In genomic region chr8:60594761-60595160, GRCm38 (mm10) we compare ENCODE assay signal across 9 mouse cellular contexts. TPM values are rescaled to one million over a fixed set of nuclear protein-coding genes. Genes with fewer than 3 reads are reported as not detected.
DNase-seq lines count a peak whose midpoint lies in the region; ATAC-seq and TF ChIP-seq lines count a peak whose summit lies in the region.
"Had no signal": no experiment of that assay in that cellular context is flagged by ENCODE, and none has a peak within 500 bp of the region (broad histone marks: within the 10 kb centered on the region; RNA-seq: fewer than 3 reads in every experiment).

No protein-coding gene starts in this region.

- no peaks in the 10 kb centered on the region for H3K27me3 ChIP-seq in forebrain, embryonic 12.5 days
- H3K27me3 ChIP-seq in forebrain, embryonic 11.5 days (ENCODE audit: control insufficient read depth, insufficient read depth, low read length) = no peaks in the 10 kb centered on the region
- H3K27me3 ChIP-seq in lung, embryonic 14.5 days (ENCODE audit: insufficient read depth, low read length) = no peaks in the 10 kb centered on the region
- H3K27me3 ChIP-seq: liver, embryonic 15.5 days had no signal

- no peak overlapping the region for H3K4me3 ChIP-seq in forebrain, embryonic 12.5 days (replicated peaks)
- H3K4me3 ChIP-seq in forebrain, embryonic 11.5 days (ENCODE audit: low read depth, low read length) = no peak overlapping the region
- H3K4me3 ChIP-seq in lung, embryonic 14.5 days (ENCODE audit: low read depth, low read length) = no peak overlapping the region
- H3K4me3 ChIP-seq: liver, embryonic 15.5 days had no signal

- ATAC-seq in forebrain, embryonic 12.5 days (ENCODE audit: low FRiP score) = 0 out of 2 replicates have a peak, but pooled peaks have one; percentile 46
- no peak for ATAC-seq in forebrain, embryonic 11.5 days (replicated peaks; ENCODE audit: low FRiP score)
- no peak for ATAC-seq in lung, embryonic 14.5 days (ENCODE audit: insufficient read depth)

- no peaks in the 10 kb centered on the region for H3K9me3 ChIP-seq in forebrain, embryonic 12.5 days
- no peaks in the 10 kb centered on the region for H3K9me3 ChIP-seq in forebrain, embryonic 11.5 days (ENCODE audit: control insufficient read depth, low read length)
- no peaks in the 10 kb centered on the region for H3K9me3 ChIP-seq in lung, embryonic 14.5 days (ENCODE audit: low read depth, low read length)
- H3K9me3 ChIP-seq: liver, embryonic 15.5 days had no signal

- H3K36me3 ChIP-seq in forebrain, embryonic 12.5 days (replicated peaks) = no peaks in the 10 kb centered on the region
- no peaks in the 10 kb centered on the region for H3K36me3 ChIP-seq in forebrain, embryonic 11.5 days (ENCODE audit: control insufficient read depth, insufficient read depth, low read length)
- no peaks in the 10 kb centered on the region for H3K36me3 ChIP-seq in lung, embryonic 14.5 days (ENCODE audit: insufficient read depth)
- H3K36me3 ChIP-seq: liver, embryonic 15.5 days had no signal

- no peaks in the 10 kb centered on the region for H3K4me1 ChIP-seq in forebrain, embryonic 12.5 days
- no peaks in the 10 kb centered on the region for H3K4me1 ChIP-seq in forebrain, embryonic 11.5 days (replicated peaks; ENCODE audit: control insufficient read depth, insufficient read depth, low read length)
- no peaks in the 10 kb centered on the region for H3K4me1 ChIP-seq in lung, embryonic 14.5 days (ENCODE audit: insufficient read depth)
- H3K4me1 ChIP-seq: liver, embryonic 15.5 days had no signal

- H3K4me2 ChIP-seq in forebrain, embryonic 12.5 days = no peak overlapping the region
- H3K4me2 ChIP-seq in forebrain, embryonic 11.5 days (ENCODE audit: low read depth, low read length, severe bottlenecking) = no peak overlapping the region
- no peak overlapping the region for H3K4me2 ChIP-seq in lung, embryonic 14.5 days
- H3K4me2 ChIP-seq: liver, embryonic 15.5 days had no signal

- TF ChIP-seq CTCF in lung, embryonic 14.5 days (IDR thresholded peaks at IDR 0.05; ENCODE audit: low read depth) = peak; percentile 41; the same call in 1 of the 2 replicates

- DNase-seq in forebrain, embryonic 11.5 days (ENCODE audit: low spot score) = no peak
- DNase-seq in lung, embryonic 14.5 days = peak; percentile 21
- DNase-seq in lung, adult 18-20 months = no peak
- peak; percentile 8 for DNase-seq in cerebellum, adult 9-11 months
- peak; percentile 38 to 52 for DNase-seq in kidney, postnatal 4 days
- no peak for DNase-seq in thymus, postnatal 10 days (ENCODE audit: low spot score in 2 of 2)
- no peak for DNase-seq in spleen, postnatal 36 days (ENCODE audit: low spot score in 2 of 2)

- H3K27ac ChIP-seq in forebrain, embryonic 12.5 days = no peak overlapping the region
- H3K27ac ChIP-seq in forebrain, embryonic 11.5 days (ENCODE audit: low read depth, low read length) = no peak overlapping the region
- no peak overlapping the region for H3K27ac ChIP-seq in lung, embryonic 14.5 days (ENCODE audit: low read depth)
- H3K27ac ChIP-seq: liver, embryonic 15.5 days had no signal

- WGBS in forebrain, embryonic 12.5 days = 69% methylated on average over 3 of the region's 3 CpGs
- 66% methylated on average over 3 of the region's 3 CpGs for WGBS in forebrain, embryonic 11.5 days
- WGBS in lung, embryonic 14.5 days = 61% methylated on average over 3 of the region's 3 CpGs

- no peak overlapping the region for H3K9ac ChIP-seq in forebrain, embryonic 12.5 days
- H3K9ac ChIP-seq in forebrain, embryonic 11.5 days (ENCODE audit: low read length) = no peak overlapping the region
- no peak overlapping the region for H3K9ac ChIP-seq in lung, embryonic 14.5 days
- H3K9ac ChIP-seq: liver, embryonic 15.5 days had no signal

RNA-seq across cellular contexts. Expression of gene Mfap3l, which starts 37.9 kb away (rescaled TPM):
- 1.4 TPM in 2 replicates for polyA plus RNA-seq in forebrain, embryonic 12.5 days (2016; fragmentation: Nextera tagmentation; extraction: Ambion mirVana)
- polyA plus RNA-seq in forebrain, embryonic 11.5 days (2014; fragmentation: Nextera tagmentation; extraction: Ambion mirVana) = 1.7 and 1.8 TPM in 2 replicates
- 5.6 and 5.7 TPM in 2 replicates for polyA plus RNA-seq in lung, embryonic 14.5 days (2014; fragmentation: Nextera tagmentation; extraction: Ambion mirVana)

Comparison
In these comparisons a context has a peak if more than half of its experiments do, and no peak if none do; other contexts are left out.
1. DNase-seq: peak in lung, embryonic 14.5 days (single experiment), cerebellum, adult 9-11 months (single experiment) and kidney, postnatal 4 days (2 of 2); none in forebrain, embryonic 11.5 days (single experiment), lung, adult 18-20 months (0 of 2), thymus, postnatal 10 days (0 of 2) and spleen, postnatal 36 days (0 of 2).